Mouse (Mus musculus) monocyte, adult 2 months (primary cell): ENCODE results near the gene Gm5415.
"Not testable (repeated sequence)": the region's sequence is repeated elsewhere in the genome, so short reads cannot be mapped to it uniquely, and the experiment has no call there.

Source experiments
- DNase-seq, 2 experiments: peaks; one replicate each; pipeline ENCODE4 v3.0.0; 2022; ENCODE audit warnings: low spot score in 2 of 2, low read depth in 1 of 2

The Gm5415 gene

DNA sequence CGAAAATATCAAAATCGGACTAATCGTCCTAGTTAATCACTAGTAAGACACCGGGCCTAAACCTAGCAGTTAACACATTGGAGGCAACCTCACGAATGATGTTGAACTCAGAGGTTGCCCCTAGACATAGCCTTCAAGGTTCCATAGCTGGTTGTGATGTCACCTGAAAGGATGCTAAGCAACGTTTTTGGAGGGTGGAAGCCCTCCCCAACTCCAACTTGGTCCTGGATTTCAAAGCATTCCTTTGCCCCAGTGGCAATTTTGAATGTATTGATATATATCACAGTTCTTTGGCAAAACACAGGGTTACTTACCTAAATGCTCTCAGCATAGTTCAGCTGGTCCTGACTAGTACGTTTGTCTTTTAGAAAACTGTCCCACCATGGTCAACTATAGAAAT, at the start of gene Gm5415:
TSS of gene Gm5415 (minus strand) at position 101 of the 400 bp plus-strand sequence.
- DNase-seq: not testable (repeated sequence)

DNA sequence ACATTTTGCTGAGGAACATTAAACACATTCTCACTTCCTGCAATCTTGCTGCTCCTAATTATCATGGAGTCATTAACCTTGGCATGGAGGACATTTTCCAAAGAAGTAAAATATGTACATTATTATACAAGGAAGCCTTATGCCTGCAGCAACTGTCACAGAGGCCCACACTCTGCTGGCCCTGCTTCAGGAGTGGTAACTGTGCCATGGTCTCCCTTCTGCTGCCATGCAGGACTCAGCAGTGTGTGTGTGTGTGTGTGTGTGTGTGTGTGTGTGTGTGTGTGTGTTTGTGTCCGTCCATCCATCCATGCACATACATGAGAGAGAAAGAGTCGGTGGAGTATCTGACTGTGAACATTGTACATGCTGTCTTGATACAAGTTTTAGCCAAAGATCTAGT, 21.8 kb upstream of the Gm5415 start:
- no peak for DNase-seq

DNA sequence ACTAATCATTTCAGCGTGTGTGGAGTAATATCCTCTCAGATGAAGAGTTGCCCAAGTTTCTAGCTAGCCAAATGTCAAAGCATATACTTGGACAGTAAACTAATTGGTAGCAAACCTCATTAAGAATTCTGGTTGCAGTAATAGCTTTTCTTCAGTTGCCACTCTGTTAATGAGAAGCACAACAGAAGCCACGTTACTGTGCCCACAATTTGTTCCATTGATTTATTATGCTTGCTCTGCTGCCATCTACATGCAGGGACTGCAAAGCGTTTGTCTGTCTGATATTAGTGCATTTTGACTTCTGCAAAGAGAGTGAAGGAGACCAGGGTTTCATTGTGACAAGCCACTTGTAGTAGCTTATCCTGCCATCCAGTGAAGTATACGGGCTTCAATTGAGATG, 6.8 kb upstream of the Gm5415 start:
- DNase-seq: no peak

DNA sequence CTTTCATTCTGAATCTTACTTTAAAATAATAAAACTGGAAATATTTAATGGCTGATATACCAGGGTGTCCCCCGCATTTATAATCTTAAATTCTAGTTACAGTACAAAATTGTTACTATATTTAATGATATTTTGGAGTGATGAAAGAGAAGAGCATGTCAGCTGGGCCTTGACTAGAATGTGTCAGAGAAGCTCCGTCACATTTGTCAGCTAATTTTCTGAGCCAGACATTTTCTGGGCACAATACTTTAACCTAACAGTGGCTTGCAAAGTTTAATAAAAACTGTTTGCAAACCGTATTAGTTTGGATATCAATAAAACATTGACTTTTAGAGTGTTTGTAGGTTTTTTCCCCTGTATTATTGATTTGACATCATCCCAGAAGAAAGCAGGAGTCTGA, 6.4 kb upstream of the Gm5415 start:
- no peak for DNase-seq

DNA sequence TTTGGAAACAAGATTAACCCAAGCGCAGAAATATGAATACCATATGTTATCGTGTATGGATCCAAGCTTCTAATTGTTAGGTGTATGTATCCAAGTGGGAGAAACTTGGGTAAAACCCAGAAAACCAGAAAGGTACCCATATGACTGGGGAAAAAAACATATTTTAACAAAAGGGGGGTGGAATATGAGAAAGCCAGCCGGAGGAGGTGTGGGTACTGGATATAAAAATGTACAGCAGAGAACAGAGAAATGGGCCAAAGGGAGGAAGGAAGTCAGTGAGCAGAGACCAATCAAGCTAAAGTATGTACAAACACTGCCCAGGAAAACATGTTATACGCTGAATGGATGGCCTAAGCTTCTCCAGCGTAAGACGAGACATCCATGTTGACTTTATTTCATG, 43.7 kb downstream of the Gm5415 start:
- no peak for DNase-seq
